Mouse (Mus musculus): Measurements from ENCODE around the gene Hoxa10. TPM values are rescaled to one million over a fixed set of nuclear protein-coding genes. Genes with fewer than 3 reads are reported as not detected.

Hoxa10 gene
- polyA plus RNA-seq (2014; fragmentation: Nextera tagmentation; extraction: Ambion mirVana): 15.6 and 20.4 TPM in 2 replicates

DNA sequence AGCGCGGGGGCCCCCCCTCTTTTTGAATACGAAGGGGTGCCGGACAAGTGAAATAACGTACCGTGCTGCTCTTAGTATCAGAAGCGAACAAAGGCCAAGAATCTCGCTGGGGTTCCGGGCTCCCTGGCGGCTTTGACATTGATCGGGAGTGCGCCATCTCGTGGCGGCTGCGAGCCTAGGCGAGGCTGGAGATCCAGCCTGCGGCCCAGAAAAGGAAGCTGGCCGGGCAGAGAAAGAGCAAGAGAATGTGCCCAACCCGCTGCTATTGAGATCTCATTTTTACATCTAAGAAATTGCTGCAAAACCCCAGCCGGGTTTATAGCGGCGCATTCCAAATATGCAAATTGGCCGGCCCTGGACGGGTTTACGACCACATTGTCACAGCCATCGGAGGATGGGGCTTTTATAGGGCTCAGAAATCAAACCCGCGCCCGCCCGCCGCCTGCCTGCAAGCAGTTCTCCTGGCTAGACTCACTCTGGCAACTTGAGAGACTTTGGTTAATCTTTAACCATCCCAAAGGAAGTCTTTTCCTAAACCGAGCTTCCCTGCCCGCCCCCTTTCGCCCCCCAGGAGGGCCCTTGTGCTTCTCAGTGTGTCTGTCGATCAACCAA lies at the start of gene Hoxa10:
TSS of gene Hoxa10 (minus strand) at position 466 of the 612 bp plus-strand sequence.
- DNase-seq (ENCODE audit: low spot score) (peak; percentile 74), ATAC-seq (replicated peaks; ENCODE audit: low FRiP score, low TSS enrichment, low read depth) (peak; percentile 73)

DNA sequence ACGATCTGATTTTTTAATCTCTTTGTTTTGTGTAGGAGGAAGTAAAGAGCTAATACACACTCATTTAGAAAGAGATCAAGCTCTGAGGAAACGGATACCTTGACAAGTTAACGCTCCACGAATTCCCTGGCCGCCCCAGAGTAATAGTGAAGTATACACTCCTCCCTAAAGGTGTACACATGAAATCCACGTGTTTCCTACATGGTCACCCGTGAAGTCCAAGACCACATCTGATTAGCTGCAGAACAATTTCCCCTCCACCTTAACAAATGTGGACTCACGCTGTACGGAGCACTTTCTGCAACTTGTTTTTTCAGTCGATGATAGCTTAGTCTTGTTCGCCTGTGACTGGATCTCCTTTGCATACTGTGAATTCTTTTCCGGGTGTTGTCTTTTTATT lies 49.5 kb upstream of the Hoxa10 start:
- WGBS: 20% methylated on average over 12 of the region's 12 CpGs
- H3K27ac ChIP-seq (ENCODE audit: low read depth): no peak overlapping the region
- H3K4me1 ChIP-seq (replicated peaks; ENCODE audit: control insufficient read depth, insufficient read depth, low read length): peaks cover 5% of the 10 kb centered on the region
- no peak overlapping the region for H3K9ac ChIP-seq (ENCODE audit: low read length)
- H3K9me3 ChIP-seq (ENCODE audit: control insufficient read depth, low read length): no peaks in the 10 kb centered on the region
- H3K4me3 ChIP-seq (ENCODE audit: low read depth, low read length): no peak overlapping the region
- H3K27me3 ChIP-seq (replicated peaks; ENCODE audit: control insufficient read depth, insufficient read depth, low read length): peaks cover 56% of the 10 kb centered on the region
- DNase-seq (ENCODE audit: low spot score) (peak; percentile 68), ATAC-seq (replicated peaks; ENCODE audit: low FRiP score, low TSS enrichment, low read depth) (no peak)
- H3K4me2 ChIP-seq (ENCODE audit: low read length): no peak overlapping the region
- H3K36me3 ChIP-seq (ENCODE audit: control insufficient read depth, insufficient read depth, low read length): no peaks in the 10 kb centered on the region

More for the DNA sequence above, at the start of gene Hoxa10:
- Histone ChIP-seq H3K4me1 (replicated peaks; ENCODE audit: control insufficient read depth, insufficient read depth, low read length) (no peaks in the 10 kb centered on the region), H3K9ac (ENCODE audit: low read length) (peak within 1 kb of the TSS; percentile 67), H3K4me2 (ENCODE audit: low read length) (peak within 1 kb of the TSS; percentile 40), H3K36me3 (ENCODE audit: control insufficient read depth, insufficient read depth, low read length) (no peaks in the 10 kb centered on the region), H3K9me3 (ENCODE audit: control insufficient read depth, low read length) (no peaks in the 10 kb centered on the region), H3K27me3 (replicated peaks; ENCODE audit: control insufficient read depth, insufficient read depth, low read length) (peaks cover 100% of the 10 kb centered on the region), H3K27ac (ENCODE audit: low read depth) (peak within 1 kb of the TSS; percentile 87), H3K4me3 (ENCODE audit: low read depth, low read length) (peak within 1 kb of the TSS; percentile 41)
- under 1% methylated on average over 35 of the region's 35 CpGs for WGBS

DNA sequence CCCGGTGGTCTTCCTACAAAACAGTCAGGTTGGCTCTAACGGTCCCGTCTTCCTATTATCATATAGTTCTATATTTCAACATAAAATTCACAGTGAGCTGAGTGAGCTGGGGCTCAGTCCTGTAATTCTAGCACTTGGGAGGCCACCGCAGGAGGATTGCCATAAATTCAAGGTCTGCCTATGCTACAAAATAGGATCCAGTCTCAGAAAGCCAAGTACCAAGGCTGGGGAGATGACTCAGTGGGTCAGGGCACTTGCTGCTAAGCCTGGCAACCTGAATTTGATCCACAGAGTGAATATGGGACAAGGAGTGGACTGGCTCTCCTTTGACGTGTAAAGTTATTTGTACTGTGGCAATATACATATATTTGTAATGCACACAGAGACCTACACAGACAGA lies 43.2 kb upstream of the Hoxa10 start:
- no peak overlapping the region for H3K9ac ChIP-seq (ENCODE audit: low read length)
- WGBS: 81% methylated on average over 5 of the region's 5 CpGs
- no peaks in the 10 kb centered on the region for H3K9me3 ChIP-seq (ENCODE audit: control insufficient read depth, low read length)
- H3K4me2 ChIP-seq (ENCODE audit: low read length): no peak overlapping the region
- no peaks in the 10 kb centered on the region for H3K36me3 ChIP-seq (ENCODE audit: control insufficient read depth, insufficient read depth, low read length)
- H3K27ac ChIP-seq (ENCODE audit: low read depth): no peak overlapping the region
- peaks cover 8% of the 10 kb centered on the region; the same call in 1 of the 2 replicates for H3K27me3 ChIP-seq (replicated peaks; ENCODE audit: control insufficient read depth, insufficient read depth, low read length)
- ATAC-seq (replicated peaks; ENCODE audit: low FRiP score, low TSS enrichment, low read depth) (no peak), DNase-seq (ENCODE audit: low spot score) (no peak)
- no peak overlapping the region for H3K4me3 ChIP-seq (ENCODE audit: low read depth, low read length)
- H3K4me1 ChIP-seq (replicated peaks; ENCODE audit: control insufficient read depth, insufficient read depth, low read length): no peaks in the 10 kb centered on the region

DNA sequence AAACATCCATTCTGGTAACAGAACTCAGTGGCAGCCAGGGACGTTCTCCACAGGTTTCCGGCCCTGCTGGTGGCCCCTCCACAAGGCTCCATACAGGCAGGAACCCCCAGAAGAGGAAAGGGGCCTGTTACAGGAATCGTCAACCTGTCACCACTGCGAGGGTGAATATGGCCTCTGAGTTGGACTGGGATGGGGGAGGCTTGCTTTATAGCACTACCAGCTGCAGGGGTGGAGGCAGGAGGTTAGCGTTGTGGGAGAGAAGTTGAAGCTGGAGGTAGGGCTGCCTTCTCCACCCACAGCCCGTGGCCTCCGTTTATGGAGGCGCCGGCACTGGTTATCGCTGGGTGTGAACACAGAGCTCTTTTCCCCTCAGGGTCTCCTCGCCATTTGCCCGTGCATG lies 40.4 kb upstream of the Hoxa10 start:
- H3K9me3 ChIP-seq (ENCODE audit: control insufficient read depth, low read length): no peaks in the 10 kb centered on the region
- no peaks in the 10 kb centered on the region for H3K4me1 ChIP-seq (replicated peaks; ENCODE audit: control insufficient read depth, insufficient read depth, low read length)
- no peak overlapping the region for H3K27ac ChIP-seq (ENCODE audit: low read depth)
- H3K27me3 ChIP-seq (replicated peaks; ENCODE audit: control insufficient read depth, insufficient read depth, low read length): peaks cover 22% of the 10 kb centered on the region
- ATAC-seq (replicated peaks; ENCODE audit: low FRiP score, low TSS enrichment, low read depth) (no peak), DNase-seq (ENCODE audit: low spot score) (peak; percentile 50)
- H3K9ac ChIP-seq (ENCODE audit: low read length): no peak overlapping the region
- WGBS: 49% methylated on average over 12 of the region's 12 CpGs
- no peak overlapping the region for H3K4me2 ChIP-seq (ENCODE audit: low read length)
- H3K36me3 ChIP-seq (ENCODE audit: control insufficient read depth, insufficient read depth, low read length): no peaks in the 10 kb centered on the region
- no peak overlapping the region for H3K4me3 ChIP-seq (ENCODE audit: low read depth, low read length)

DNA sequence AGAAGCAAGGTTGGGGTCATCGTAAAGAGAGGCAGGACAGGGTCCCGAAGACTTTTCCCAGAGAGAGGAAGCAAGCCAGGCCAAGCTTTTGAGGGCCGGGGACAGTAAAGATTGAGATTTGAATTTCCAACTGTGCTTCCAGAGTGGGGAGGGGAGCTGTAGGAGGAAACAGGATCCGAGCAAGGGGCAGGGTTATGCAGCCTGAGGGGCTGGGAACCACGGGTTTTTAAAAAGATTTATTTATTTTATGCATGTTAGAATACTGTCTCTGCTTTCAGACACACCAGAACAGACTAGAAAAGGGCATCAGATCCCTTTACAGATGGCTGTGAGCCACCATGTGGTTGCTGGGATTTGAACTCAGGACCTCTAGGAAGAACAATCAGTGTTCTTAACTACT lies 36.3 kb upstream of the Hoxa10 start:
- Histone ChIP-seq H3K4me1 (replicated peaks; ENCODE audit: control insufficient read depth, insufficient read depth, low read length) (no peaks in the 10 kb centered on the region), H3K9ac (ENCODE audit: low read length) (no peak overlapping the region), H3K36me3 (ENCODE audit: control insufficient read depth, insufficient read depth, low read length) (no peaks in the 10 kb centered on the region), H3K9me3 (ENCODE audit: control insufficient read depth, low read length) (no peaks in the 10 kb centered on the region), H3K27ac (ENCODE audit: low read depth) (no peak overlapping the region), H3K27me3 (replicated peaks; ENCODE audit: control insufficient read depth, insufficient read depth, low read length) (peaks cover 64% of the 10 kb centered on the region), H3K4me2 (ENCODE audit: low read length) (no peak overlapping the region), H3K4me3 (ENCODE audit: low read depth, low read length) (no peak overlapping the region)
- DNase-seq (ENCODE audit: low spot score) (peak; percentile 52), ATAC-seq (replicated peaks; ENCODE audit: low FRiP score, low TSS enrichment, low read depth) (no peak)
- 8% methylated on average over 5 of the region's 5 CpGs for WGBS

DNA sequence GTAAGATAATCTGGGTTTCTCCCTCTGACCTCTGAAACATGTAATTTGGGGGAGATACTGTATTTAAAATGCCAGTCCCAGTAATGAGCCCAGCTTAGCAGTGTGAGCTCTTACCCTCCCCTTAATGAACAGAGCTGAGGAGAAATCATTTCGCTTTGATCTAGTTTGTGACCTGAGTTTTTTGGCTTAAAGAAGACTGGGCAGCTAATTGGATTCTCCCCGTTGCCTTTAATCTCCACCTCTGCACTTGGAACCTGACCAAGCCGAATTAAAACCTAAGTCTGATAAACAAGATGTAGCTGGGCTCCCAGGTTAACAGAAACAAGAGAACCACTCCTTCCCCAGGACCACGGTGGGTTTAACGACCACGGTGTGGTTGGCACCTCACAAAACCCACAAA lies 35.7 kb upstream of the Hoxa10 start:
- DNase-seq (ENCODE audit: low spot score) (peak; percentile 53), ATAC-seq (replicated peaks; ENCODE audit: low FRiP score, low TSS enrichment, low read depth) (no peak)
- no peak overlapping the region for H3K4me3 ChIP-seq (ENCODE audit: low read depth, low read length)
- H3K9me3 ChIP-seq (ENCODE audit: control insufficient read depth, low read length): no peaks in the 10 kb centered on the region
- no peak overlapping the region for H3K9ac ChIP-seq (ENCODE audit: low read length)
- H3K36me3 ChIP-seq (ENCODE audit: control insufficient read depth, insufficient read depth, low read length): no peaks in the 10 kb centered on the region
- no peak overlapping the region for H3K27ac ChIP-seq (ENCODE audit: low read depth)
- H3K4me2 ChIP-seq (ENCODE audit: low read length): no peak overlapping the region
- H3K27me3 ChIP-seq (replicated peaks; ENCODE audit: control insufficient read depth, insufficient read depth, low read length): peaks cover 69% of the 10 kb centered on the region
- no peaks in the 10 kb centered on the region for H3K4me1 ChIP-seq (replicated peaks; ENCODE audit: control insufficient read depth, insufficient read depth, low read length)
- 7% methylated on average over 6 of the region's 6 CpGs for WGBS

DNA sequence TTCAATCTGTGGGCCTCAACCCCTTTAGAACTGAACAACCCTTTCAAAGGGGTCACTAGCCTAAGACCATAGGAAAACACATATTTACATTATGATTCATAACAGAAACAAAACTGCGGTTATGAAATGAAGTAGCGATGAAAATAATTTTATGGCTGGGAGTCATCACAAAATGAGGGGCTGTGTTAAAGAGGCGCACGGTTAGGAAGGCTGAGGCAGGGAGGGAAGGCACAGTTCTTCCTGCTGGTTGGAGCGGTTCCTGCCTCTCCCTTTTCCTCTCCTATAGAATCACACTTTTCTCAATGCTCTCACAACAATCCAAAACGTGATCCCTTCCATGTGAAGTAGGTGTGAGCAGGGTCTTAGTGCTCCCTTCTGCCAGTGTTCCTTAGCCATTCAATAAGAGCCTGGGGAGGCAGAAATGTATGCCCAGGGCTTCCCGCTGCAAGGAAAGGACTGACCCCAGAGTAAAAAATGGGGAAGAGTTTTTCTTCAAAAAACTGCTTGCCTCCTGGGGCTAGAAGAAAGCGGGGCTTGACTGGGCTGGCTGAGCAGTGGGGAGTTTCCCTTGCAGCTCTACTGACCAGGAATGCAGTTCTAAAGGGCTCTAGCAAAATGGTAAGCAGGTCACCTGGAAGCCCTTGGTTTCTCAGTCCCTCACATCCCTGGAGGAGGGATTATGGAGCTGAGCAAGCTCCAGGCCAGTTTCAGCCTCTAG lies 35.1 kb upstream of the Hoxa10 start:
- Histone ChIP-seq H3K4me1 (replicated peaks; ENCODE audit: control insufficient read depth, insufficient read depth, low read length) (no peaks in the 10 kb centered on the region), H3K4me3 (ENCODE audit: low read depth, low read length) (no peak overlapping the region), H3K9me3 (ENCODE audit: control insufficient read depth, low read length) (no peaks in the 10 kb centered on the region), H3K4me2 (ENCODE audit: low read length) (no peak overlapping the region), H3K9ac (ENCODE audit: low read length) (no peak overlapping the region), H3K27ac (ENCODE audit: low read depth) (no peak overlapping the region), H3K27me3 (replicated peaks; ENCODE audit: control insufficient read depth, insufficient read depth, low read length) (peaks cover 76% of the 10 kb centered on the region), H3K36me3 (ENCODE audit: control insufficient read depth, insufficient read depth, low read length) (no peaks in the 10 kb centered on the region)
- 19% methylated on average over 8 of the region's 8 CpGs for WGBS
- ATAC-seq (replicated peaks; ENCODE audit: low FRiP score, low TSS enrichment, low read depth) (no peak), DNase-seq (ENCODE audit: low spot score) (peak; percentile 51)

DNA sequence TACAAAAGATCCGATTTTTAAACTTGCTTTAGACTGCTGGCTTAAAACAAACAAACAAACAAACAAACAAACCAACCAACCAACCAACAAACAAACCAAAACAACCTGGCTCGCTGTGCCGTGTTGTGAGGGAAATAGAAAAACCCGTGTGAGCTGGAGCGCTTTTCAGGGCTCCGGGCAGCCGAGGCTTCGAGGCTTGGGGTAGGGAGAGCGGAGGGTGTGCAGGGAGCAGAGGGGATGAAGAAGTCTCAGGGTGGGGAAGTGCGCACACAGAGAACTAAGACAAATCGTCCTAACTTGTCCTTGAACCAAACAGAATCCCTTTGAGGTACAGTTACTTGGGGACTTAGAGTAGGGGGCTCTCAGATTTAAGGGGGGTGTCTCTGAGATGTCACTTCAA lies 33.9 kb upstream of the Hoxa10 start:
- 7% methylated on average over 11 of the region's 11 CpGs for WGBS
- no peak overlapping the region for H3K27ac ChIP-seq (ENCODE audit: low read depth)
- no peak for ATAC-seq (replicated peaks; ENCODE audit: low FRiP score, low TSS enrichment, low read depth)
- H3K4me3 ChIP-seq (ENCODE audit: low read depth, low read length): no peak overlapping the region
- no peaks in the 10 kb centered on the region for H3K36me3 ChIP-seq (ENCODE audit: control insufficient read depth, insufficient read depth, low read length)
- no peaks in the 10 kb centered on the region for H3K9me3 ChIP-seq (ENCODE audit: control insufficient read depth, low read length)
- H3K9ac ChIP-seq (ENCODE audit: low read length): no peak overlapping the region
- peak; percentile 58 for DNase-seq (ENCODE audit: low spot score)
- peaks cover 82% of the 10 kb centered on the region for H3K27me3 ChIP-seq (replicated peaks; ENCODE audit: control insufficient read depth, insufficient read depth, low read length)
- 0 out of 2 replicates have a peak, but pooled peaks cover 3% of the 10 kb centered on the region for H3K4me1 ChIP-seq (replicated peaks; ENCODE audit: control insufficient read depth, insufficient read depth, low read length)
- H3K4me2 ChIP-seq (ENCODE audit: low read length): no peak overlapping the region

Data from intestine, embryonic 14.5 days (tissue).